Mouse (Mus musculus) regulatory T cell (primary cell): ENCODE results near the gene Frem1.

Experiments
- in situ Hi-C: fragments of 300-600 bp; cut with MboI, MseI; formaldehyde crosslinking; loops from one replicate; pipeline ENCODE4 v1.15.1; 2025; ENCODE audit warnings: high pct_unique_total_duplicates

Gene Frem1

GRCm38 (mm10) chr4:82874791-82875190 lies 177.3 kb downstream of the Frem1 start:
- in situ Hi-C loops: no loop called here

- in situ Hi-C loops: no loop called here
Measured at GRCm38 (mm10) chr4:82872548-82872947, 179.6 kb downstream of the Frem1 start.

GRCm38 (mm10) chr4:82872121-82872520 lies 180.0 kb downstream of the Frem1 start:
- in situ Hi-C loops: no loop called here

GRCm38 (mm10) chr4:82870931-82871330 lies 181.2 kb downstream of the Frem1 start:
- in situ Hi-C loops: no loop called here

- in situ Hi-C loops: no loop called here
Measured at GRCm38 (mm10) chr4:82867731-82868445, 184.3 kb downstream of the Frem1 start.

- in situ Hi-C loops: no loop called here
Measured at GRCm38 (mm10) chr4:82867111-82867510, 185.0 kb downstream of the Frem1 start.

- in situ Hi-C loops: no loop called here
Measured at GRCm38 (mm10) chr4:82864974-82865699, 187.0 kb downstream of the Frem1 start.

- in situ Hi-C loops: no loop called here
Measured at GRCm38 (mm10) chr4:82863316-82863715, 188.8 kb downstream of the Frem1 start.

GRCm38 (mm10) chr4:82861451-82861850 lies 190.7 kb downstream of the Frem1 start:
- in situ Hi-C loops: no loop called here

GRCm38 (mm10) chr4:82860566-82860965 lies 191.6 kb downstream of the Frem1 start:
- in situ Hi-C loops: no loop called here

- in situ Hi-C loops: no loop called here
Measured at GRCm38 (mm10) chr4:82859131-82860125, 192.7 kb downstream of the Frem1 start, which contains the start of gene Zdhhc21. Gene Zdhhc21, minus strand, starts transcription at chr4:82859958.

- in situ Hi-C loops: no loop called here
Measured at GRCm38 (mm10) chr4:82858431-82859010, 193.6 kb downstream of the Frem1 start.

- in situ Hi-C loops: no loop called here
Measured at GRCm38 (mm10) chr4:82856986-82857385, 195.2 kb downstream of the Frem1 start.

- in situ Hi-C loops: no loop called here
Measured at GRCm38 (mm10) chr4:82853809-82854208, 198.3 kb downstream of the Frem1 start.

- in situ Hi-C loops: no loop called here
Measured at GRCm38 (mm10) chr4:82848552-82849234, 203.4 kb downstream of the Frem1 start.
